Mouse (Mus musculus): Measurements from ENCODE around the gene Slc4a4. TPM values are rescaled to one million over a fixed set of nuclear protein-coding genes. Genes with fewer than 3 reads are reported as not detected.

Slc4a4 gene
- polyA plus RNA-seq, 1 experiment from 2014 or later = 0.47 TPM

DNA sequence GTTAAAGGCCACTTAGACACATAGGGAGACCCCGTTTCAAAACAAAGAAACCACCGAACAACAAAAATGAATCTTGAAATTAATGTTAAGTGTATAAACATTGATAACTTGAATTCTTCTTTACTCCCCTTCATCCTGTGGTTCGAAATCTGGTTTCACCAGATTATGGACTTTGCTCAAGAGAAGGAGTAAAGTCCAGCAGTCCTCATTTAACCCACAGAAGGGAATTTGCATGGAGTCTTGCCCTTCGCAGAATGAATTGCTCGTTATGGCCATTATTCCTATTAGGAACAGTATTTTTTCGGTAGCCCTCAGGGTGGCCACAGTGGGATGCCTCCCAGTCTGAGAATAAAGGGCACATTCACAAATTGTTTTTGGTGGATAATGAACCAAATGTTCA is 131.9 kb downstream of the Slc4a4 start:
- H3K27ac ChIP-seq (ENCODE audit: low read length) = no peak overlapping the region
- no peaks in the 10 kb centered on the region for H3K36me3 ChIP-seq (ENCODE audit: control insufficient read depth, insufficient read depth)
- H3K4me2 ChIP-seq (ENCODE audit: low read depth, low read length) = no peak overlapping the region
- 62% methylated on average over 6 of the region's 6 CpGs for WGBS (ENCODE audit: insufficient replicate concordance)
- H3K9me3 ChIP-seq (replicated peaks; ENCODE audit: control insufficient read depth, low read length) = no peaks in the 10 kb centered on the region
- ATAC-seq (ENCODE audit: low read depth) = no peak
- H3K9ac ChIP-seq (ENCODE audit: low read depth, low read length) = no peak overlapping the region
- no peaks in the 10 kb centered on the region for H3K4me1 ChIP-seq (ENCODE audit: control insufficient read depth, low read depth, low read length)
- H3K4me3 ChIP-seq (ENCODE audit: low read depth, low read length) = no peak overlapping the region
- H3K27me3 ChIP-seq (ENCODE audit: control insufficient read depth, insufficient read depth, low read depth, low read length) = no peaks in the 10 kb centered on the region

DNA sequence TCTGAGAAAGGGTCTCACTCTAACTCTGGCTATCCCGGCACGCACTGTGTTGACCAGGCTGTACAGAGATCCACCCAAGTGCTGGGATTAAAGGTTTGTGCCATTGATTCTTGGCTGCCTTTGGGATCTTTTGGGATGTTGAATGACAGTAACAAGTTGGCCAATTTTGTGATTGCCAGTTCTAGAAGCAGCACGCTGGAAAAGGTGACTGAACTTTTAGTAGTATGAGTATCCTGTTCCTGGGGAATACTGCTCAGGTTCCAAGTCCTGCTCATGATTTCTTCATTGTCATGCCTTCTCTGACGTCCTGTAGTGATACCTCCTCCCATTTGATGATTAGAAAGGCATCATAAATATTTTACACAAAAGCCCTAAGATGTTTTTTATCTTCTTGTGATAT is 137.8 kb downstream of the Slc4a4 start:
- Histone ChIP-seq H3K9me3 (replicated peaks; ENCODE audit: control insufficient read depth, low read length) (no peaks in the 10 kb centered on the region), H3K4me2 (ENCODE audit: low read depth, low read length) (no peak overlapping the region), H3K9ac (ENCODE audit: low read depth, low read length) (no peak overlapping the region), H3K36me3 (ENCODE audit: control insufficient read depth, insufficient read depth) (no peaks in the 10 kb centered on the region), H3K4me3 (ENCODE audit: low read depth, low read length) (no peak overlapping the region), H3K27me3 (ENCODE audit: control insufficient read depth, insufficient read depth, low read depth, low read length) (no peaks in the 10 kb centered on the region), H3K27ac (ENCODE audit: low read length) (no peak overlapping the region), H3K4me1 (ENCODE audit: control insufficient read depth, low read depth, low read length) (no peaks in the 10 kb centered on the region)
- no peak for ATAC-seq (ENCODE audit: low read depth)
- WGBS (ENCODE audit: insufficient replicate concordance) = 71% methylated on average over 4 of the region's 4 CpGs

DNA sequence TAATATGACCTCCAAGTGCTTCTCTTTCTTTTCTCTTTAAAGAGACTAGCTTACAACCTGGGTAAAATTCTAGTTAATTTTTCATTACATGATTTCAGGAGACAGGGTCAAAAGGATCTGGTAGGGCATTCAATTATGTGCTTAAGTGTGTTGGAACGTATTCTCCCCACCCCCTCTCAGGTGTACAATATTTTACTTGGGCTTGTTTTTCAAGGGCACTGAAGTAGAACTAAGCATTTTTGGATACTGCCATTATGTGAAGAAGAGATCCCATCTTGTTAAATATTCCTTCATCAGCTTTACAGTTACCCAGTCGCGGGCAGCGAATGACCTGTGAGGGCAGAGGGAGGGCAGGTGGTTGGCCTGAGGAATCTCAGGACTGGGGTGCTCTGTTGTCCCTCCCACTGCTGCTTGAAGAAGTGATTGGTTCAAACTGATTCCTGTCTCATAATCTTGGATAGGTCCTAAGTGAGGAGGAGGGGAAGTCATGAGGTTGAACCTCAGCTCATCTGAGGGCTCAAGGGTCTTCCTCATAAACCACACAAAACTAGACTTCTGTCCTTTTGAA is 141.0 kb downstream of the Slc4a4 start:
- H3K9ac ChIP-seq (ENCODE audit: low read depth, low read length) = no peak overlapping the region
- 73% methylated on average over 4 of the region's 4 CpGs for WGBS (ENCODE audit: insufficient replicate concordance)
- no peaks in the 10 kb centered on the region for H3K9me3 ChIP-seq (replicated peaks; ENCODE audit: control insufficient read depth, low read length)
- H3K4me3 ChIP-seq (ENCODE audit: low read depth, low read length) = no peak overlapping the region
- H3K27me3 ChIP-seq (ENCODE audit: control insufficient read depth, insufficient read depth, low read depth, low read length) = no peaks in the 10 kb centered on the region
- no peak for ATAC-seq (ENCODE audit: low read depth)
- H3K27ac ChIP-seq (ENCODE audit: low read length) = no peak overlapping the region
- no peaks in the 10 kb centered on the region for H3K36me3 ChIP-seq (ENCODE audit: control insufficient read depth, insufficient read depth)
- no peaks in the 10 kb centered on the region for H3K4me1 ChIP-seq (ENCODE audit: control insufficient read depth, low read depth, low read length)
- no peak overlapping the region for H3K4me2 ChIP-seq (ENCODE audit: low read depth, low read length)

DNA sequence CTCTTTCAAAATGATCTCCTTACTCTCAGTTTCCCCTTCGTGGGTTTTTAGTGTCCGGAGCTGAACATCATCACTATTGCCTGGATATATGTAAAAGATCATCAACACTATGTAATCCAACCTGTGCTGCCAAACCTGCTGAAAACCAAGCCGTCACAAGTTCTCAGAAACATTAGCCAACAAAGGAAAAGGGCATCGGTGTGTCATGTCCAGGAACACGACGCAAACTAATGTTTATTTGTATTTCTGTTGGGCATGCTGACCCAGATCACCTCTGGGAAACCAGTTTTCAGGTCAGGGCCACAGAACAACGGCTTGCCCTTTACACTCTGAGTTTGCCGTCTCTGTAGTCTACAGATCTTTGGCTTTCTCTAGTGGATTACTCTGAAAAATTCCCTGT is 146.0 kb downstream of the Slc4a4 start:
- ATAC-seq (ENCODE audit: low read depth) = 0 out of 2 replicates have a peak, but pooled peaks have one; percentile 37
- Histone ChIP-seq H3K4me1 (ENCODE audit: control insufficient read depth, low read depth, low read length) (no peaks in the 10 kb centered on the region), H3K4me3 (ENCODE audit: low read depth, low read length) (no peak overlapping the region), H3K9me3 (replicated peaks; ENCODE audit: control insufficient read depth, low read length) (no peaks in the 10 kb centered on the region), H3K27me3 (ENCODE audit: control insufficient read depth, insufficient read depth, low read depth, low read length) (no peaks in the 10 kb centered on the region), H3K9ac (ENCODE audit: low read depth, low read length) (no peak overlapping the region), H3K36me3 (ENCODE audit: control insufficient read depth, insufficient read depth) (no peaks in the 10 kb centered on the region), H3K4me2 (ENCODE audit: low read depth, low read length) (no peak overlapping the region), H3K27ac (ENCODE audit: low read length) (no peak overlapping the region)
- WGBS (ENCODE audit: insufficient replicate concordance) = 63% methylated on average over 8 of the region's 8 CpGs

DNA sequence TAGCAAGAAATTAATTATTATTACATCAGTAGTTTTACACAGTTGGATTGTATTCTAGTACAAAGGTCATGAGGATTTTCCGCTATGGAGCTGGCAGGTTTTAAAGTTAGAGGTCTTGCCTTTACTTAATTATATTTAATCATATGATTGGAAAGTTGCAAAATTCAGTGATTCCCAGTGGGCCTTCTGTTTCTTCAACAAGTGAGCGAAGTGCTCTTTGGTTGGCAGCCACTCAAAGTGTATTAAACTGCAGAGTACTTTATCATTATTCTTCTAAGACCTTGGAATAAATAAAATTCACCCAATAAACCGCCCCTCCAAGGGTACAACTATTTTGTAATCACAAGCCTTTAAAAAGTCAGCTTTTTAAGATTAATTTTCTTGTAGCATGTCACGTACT is 146.6 kb downstream of the Slc4a4 start:
- no peak overlapping the region for H3K4me3 ChIP-seq (ENCODE audit: low read depth, low read length)
- H3K27me3 ChIP-seq (ENCODE audit: control insufficient read depth, insufficient read depth, low read depth, low read length) = no peaks in the 10 kb centered on the region
- WGBS (ENCODE audit: insufficient replicate concordance) = 63% methylated on average over 4 of the region's 4 CpGs
- no peaks in the 10 kb centered on the region for H3K36me3 ChIP-seq (ENCODE audit: control insufficient read depth, insufficient read depth)
- no peaks in the 10 kb centered on the region for H3K9me3 ChIP-seq (replicated peaks; ENCODE audit: control insufficient read depth, low read length)
- H3K4me2 ChIP-seq (ENCODE audit: low read depth, low read length) = no peak overlapping the region
- no peaks in the 10 kb centered on the region for H3K4me1 ChIP-seq (ENCODE audit: control insufficient read depth, low read depth, low read length)
- ATAC-seq (ENCODE audit: low read depth) = no peak
- no peak overlapping the region for H3K9ac ChIP-seq (ENCODE audit: low read depth, low read length)
- no peak overlapping the region for H3K27ac ChIP-seq (ENCODE audit: low read length)

DNA sequence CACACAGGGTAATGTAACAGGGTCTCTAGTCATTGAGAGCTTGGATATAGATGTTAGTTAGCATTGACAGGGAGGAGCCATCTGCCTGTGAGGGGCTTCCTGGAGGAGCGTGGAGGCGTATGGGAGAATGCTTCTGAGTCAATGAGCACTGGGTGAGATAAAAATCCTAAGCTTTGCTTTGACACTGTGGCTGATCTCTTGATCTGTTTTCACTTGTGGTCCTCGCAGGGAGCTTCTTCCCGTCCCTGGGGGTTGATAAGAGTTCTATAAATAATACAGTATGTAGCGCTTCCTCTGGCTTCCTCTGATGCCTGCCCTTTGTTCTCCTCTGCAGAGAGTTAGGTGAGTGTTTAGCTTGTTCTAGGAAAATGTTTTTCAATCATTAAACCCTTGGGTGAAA is 149.5 kb downstream of the Slc4a4 start:
- Histone ChIP-seq H3K4me1 (ENCODE audit: control insufficient read depth, low read depth, low read length) (no peaks in the 10 kb centered on the region), H3K4me2 (ENCODE audit: low read depth, low read length) (no peak overlapping the region), H3K27ac (ENCODE audit: low read length) (no peak overlapping the region), H3K36me3 (ENCODE audit: control insufficient read depth, insufficient read depth) (no peaks in the 10 kb centered on the region), H3K9me3 (replicated peaks; ENCODE audit: control insufficient read depth, low read length) (no peaks in the 10 kb centered on the region), H3K9ac (ENCODE audit: low read depth, low read length) (no peak overlapping the region), H3K4me3 (ENCODE audit: low read depth, low read length) (no peak overlapping the region), H3K27me3 (ENCODE audit: control insufficient read depth, insufficient read depth, low read depth, low read length) (no peaks in the 10 kb centered on the region)
- no peak for ATAC-seq (ENCODE audit: low read depth)
- 15% methylated on average over 5 of the region's 5 CpGs for WGBS (ENCODE audit: insufficient replicate concordance)

DNA sequence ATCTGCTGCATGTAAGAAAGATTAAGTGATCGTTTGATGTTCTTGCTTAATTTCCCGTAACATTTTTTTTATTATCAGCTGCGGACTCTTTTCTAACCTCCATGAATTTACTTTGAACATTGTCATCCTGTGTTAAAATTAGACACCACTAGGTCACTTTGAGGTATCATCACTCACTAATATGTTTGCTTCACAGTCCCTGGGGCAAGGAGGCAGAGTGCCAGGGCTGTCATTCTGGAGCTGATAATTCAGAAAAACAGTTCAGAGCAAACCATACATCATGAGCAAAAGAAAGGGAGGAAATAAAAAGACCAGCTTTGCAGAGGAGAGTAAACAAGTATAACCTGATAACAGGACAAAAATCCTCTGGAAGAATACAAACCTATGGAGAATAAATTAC is 154.2 kb downstream of the Slc4a4 start:
- no peaks in the 10 kb centered on the region for H3K27me3 ChIP-seq (ENCODE audit: control insufficient read depth, insufficient read depth, low read depth, low read length)
- 72% methylated on average over 3 of the region's 3 CpGs for WGBS (ENCODE audit: insufficient replicate concordance)
- no peaks in the 10 kb centered on the region for H3K4me1 ChIP-seq (ENCODE audit: control insufficient read depth, low read depth, low read length)
- H3K9me3 ChIP-seq (replicated peaks; ENCODE audit: control insufficient read depth, low read length) = no peaks in the 10 kb centered on the region
- H3K4me2 ChIP-seq (ENCODE audit: low read depth, low read length) = no peak overlapping the region
- no peaks in the 10 kb centered on the region for H3K36me3 ChIP-seq (ENCODE audit: control insufficient read depth, insufficient read depth)
- H3K27ac ChIP-seq (ENCODE audit: low read length) = no peak overlapping the region
- no peak overlapping the region for H3K9ac ChIP-seq (ENCODE audit: low read depth, low read length)
- no peak overlapping the region for H3K4me3 ChIP-seq (ENCODE audit: low read depth, low read length)
- ATAC-seq (ENCODE audit: low read depth) = no peak

DNA sequence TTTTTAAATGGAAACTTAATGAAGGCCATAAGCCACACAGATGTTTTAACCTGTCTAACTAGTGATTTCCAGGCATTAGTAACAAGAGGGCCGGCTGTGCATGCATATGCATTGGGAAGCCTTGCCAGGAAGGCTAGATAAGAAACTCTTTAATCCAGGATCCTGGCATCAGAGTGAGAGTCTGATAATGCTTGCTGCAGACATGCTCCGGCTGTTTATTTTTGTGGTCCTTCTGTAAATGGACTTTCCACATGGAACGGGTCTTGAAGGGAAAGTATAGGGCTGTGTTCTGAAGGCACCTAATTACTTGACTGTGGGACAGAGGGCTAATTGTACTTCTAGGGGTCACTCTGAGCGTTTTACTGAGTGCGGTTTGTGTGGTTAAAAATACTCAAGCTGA is 157.2 kb downstream of the Slc4a4 start:
- no peak for ATAC-seq (ENCODE audit: low read depth)
- WGBS (ENCODE audit: insufficient replicate concordance) = 43% methylated on average over 5 of the region's 5 CpGs
- no peaks in the 10 kb centered on the region for H3K4me1 ChIP-seq (ENCODE audit: control insufficient read depth, low read depth, low read length)
- no peaks in the 10 kb centered on the region for H3K27me3 ChIP-seq (ENCODE audit: control insufficient read depth, insufficient read depth, low read depth, low read length)
- H3K27ac ChIP-seq (ENCODE audit: low read length) = no peak overlapping the region
- no peak overlapping the region for H3K4me2 ChIP-seq (ENCODE audit: low read depth, low read length)
- no peaks in the 10 kb centered on the region for H3K9me3 ChIP-seq (replicated peaks; ENCODE audit: control insufficient read depth, low read length)
- no peak overlapping the region for H3K4me3 ChIP-seq (ENCODE audit: low read depth, low read length)
- no peaks in the 10 kb centered on the region for H3K36me3 ChIP-seq (ENCODE audit: control insufficient read depth, insufficient read depth)
- H3K9ac ChIP-seq (ENCODE audit: low read depth, low read length) = no peak overlapping the region

DNA sequence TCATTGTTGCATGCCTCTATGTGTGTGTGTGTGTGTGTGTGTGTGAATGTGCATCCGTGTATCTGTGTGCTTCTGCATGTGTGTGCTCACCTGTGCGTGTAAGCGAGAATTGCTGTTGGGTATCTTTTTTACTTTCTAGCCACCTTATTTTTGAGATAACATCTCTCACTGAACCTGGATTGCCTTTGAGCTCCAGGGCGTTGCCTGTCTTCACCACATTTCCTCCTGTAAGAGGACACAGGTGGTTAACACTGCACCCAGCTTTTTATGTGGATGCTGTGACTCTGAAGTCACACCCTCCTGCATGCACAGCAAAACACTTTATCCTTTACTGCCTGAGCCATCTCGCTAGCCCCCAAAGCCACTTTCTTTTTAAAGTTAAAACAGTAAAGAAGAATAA is 158.2 kb downstream of the Slc4a4 start:
- ATAC-seq (ENCODE audit: low read depth) = no peak
- no peak overlapping the region for H3K9ac ChIP-seq (ENCODE audit: low read depth, low read length)
- 59% methylated on average over 5 of the region's 5 CpGs for WGBS (ENCODE audit: insufficient replicate concordance)
- H3K4me2 ChIP-seq (ENCODE audit: low read depth, low read length) = no peak overlapping the region
- no peaks in the 10 kb centered on the region for H3K36me3 ChIP-seq (ENCODE audit: control insufficient read depth, insufficient read depth)
- H3K27me3 ChIP-seq (ENCODE audit: control insufficient read depth, insufficient read depth, low read depth, low read length) = no peaks in the 10 kb centered on the region
- H3K9me3 ChIP-seq (replicated peaks; ENCODE audit: control insufficient read depth, low read length) = no peaks in the 10 kb centered on the region
- no peak overlapping the region for H3K4me3 ChIP-seq (ENCODE audit: low read depth, low read length)
- no peaks in the 10 kb centered on the region for H3K4me1 ChIP-seq (ENCODE audit: control insufficient read depth, low read depth, low read length)
- no peak overlapping the region for H3K27ac ChIP-seq (ENCODE audit: low read length)

All from liver, embryonic 16.5 days (tissue).